Mouse (Mus musculus): ENCODE data around the gene Dcn. TPM values are rescaled to one million over a fixed set of nuclear protein-coding genes. Genes with fewer than 3 reads are reported as not detected.

The Dcn gene
- total RNA-seq, 2 experiments from 2014 or later = 26.2 to 61.2 TPM

- no peak for DNase-seq (ENCODE audit: extremely low spot score in 1 of 2, low spot score in 1 of 2)
These were observed 58.8 kb downstream of the Dcn start for GRCm38 (mm10) chr10:97538202-97538601.

DNA sequence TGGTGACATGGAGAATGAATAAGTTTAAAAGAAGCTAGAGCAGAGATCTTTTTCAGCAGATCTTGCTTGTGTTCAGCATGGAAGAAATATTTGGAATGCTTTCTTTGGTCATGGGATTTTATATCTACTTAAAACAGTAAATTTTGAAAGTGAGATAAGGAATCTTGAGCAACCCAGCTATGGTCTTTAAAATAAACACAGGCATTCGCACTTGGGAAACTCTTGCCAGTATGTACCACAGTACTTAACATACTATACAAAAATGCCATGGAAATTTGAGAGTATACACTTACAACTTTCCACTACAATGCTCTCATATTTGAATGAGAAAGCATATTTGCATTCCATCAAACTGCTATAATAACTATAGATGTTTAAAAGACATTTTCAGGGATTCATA is 68.3 kb downstream of the Dcn start:
- DNase-seq (ENCODE audit: extremely low spot score in 1 of 2, low spot score in 1 of 2) = no peak

DNA sequence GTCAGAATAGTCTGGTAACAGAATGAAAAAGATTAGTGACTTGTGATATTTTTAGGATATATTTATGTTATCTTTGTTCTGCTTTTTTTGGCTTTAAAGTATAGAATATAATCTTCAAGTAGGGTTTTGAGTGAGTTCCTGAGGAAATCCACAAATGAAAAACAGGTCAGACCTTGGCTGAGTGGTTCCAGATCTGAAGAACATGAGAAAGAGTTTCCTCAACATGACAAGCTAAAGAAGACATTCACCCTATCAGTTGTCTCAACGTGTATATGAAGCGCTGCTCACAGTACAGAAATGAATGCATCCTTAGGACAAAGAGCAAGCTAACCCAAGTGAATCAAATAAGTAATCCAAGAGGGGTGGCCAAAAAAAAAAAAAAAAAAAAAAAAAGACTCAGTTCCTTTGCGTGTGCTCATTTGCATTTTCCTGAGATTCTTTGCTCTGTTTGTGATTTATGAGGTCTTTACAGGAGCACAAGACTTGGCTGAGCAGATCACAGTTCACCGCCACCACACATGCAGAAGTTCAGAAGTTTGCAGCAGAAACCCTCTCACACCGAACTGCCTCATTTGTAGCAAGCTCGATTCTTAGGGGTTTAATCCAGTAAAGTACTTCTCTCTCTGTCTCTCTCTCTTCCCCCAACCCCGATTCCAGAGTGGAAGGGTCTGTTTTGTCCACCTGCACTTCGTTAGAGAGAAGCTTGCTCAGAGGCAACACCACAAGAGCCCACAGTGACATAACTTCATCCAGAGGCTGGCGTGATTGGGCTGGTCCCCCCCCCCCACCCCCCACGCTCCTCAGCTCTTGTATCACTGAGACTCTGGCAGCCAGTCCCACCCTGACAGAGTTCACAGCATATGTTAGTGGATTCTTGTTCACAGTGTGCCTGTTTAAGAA is 85.8 kb downstream of the Dcn start, which contains the start of gene Lum:
Gene Lum (plus strand): TSS at position 172 of the 900 bp plus-strand sequence.
- DNase-seq (ENCODE audit: extremely low spot score in 1 of 2, low spot score in 1 of 2) = no peak

- DNase-seq (ENCODE audit: extremely low spot score in 1 of 2, low spot score in 1 of 2) = no peak
These were observed 88.2 kb downstream of the Dcn start for GRCm38 (mm10) chr10:97567489-97568135.

Other genes with a start within 250 kb of the Dcn start
- 1 to 10 TPM; 2.0 to 2.9 TPM for gene Lum, start 85.5 kb downstream of the Dcn start, total RNA-seq (2021)
- gene Kera, start 127.3 kb downstream of the Dcn start, total RNA-seq (2021) = under 1 TPM; 0.16 to 0.20 TPM
- not detected for gene Epyc, start 164.5 kb downstream of the Dcn start, total RNA-seq (2021)
- not detected for gene Ccer1, start 213.4 kb downstream of the Dcn start, total RNA-seq (2021)
- gene C030005K15Rik, start 247.1 kb downstream of the Dcn start, total RNA-seq (2021) = under 1 TPM; 0.27 to 0.52 TPM

Data from layer of hippocampus, postnatal 25 days (tissue).